Mouse (Mus musculus) c-Kit-positive CD71-negative TER-119-negative erythroid progenitor cells, embryonic 14.5 days (primary cell): Measurements from ENCODE around the gene Gm826.

ENCODE experiments used
- DNase-seq: peaks from one replicate; pipeline ENCODE4 v3.0.0-alpha.2; 2013; ENCODE audit warnings: low read depth

Gm826 gene

DNA sequence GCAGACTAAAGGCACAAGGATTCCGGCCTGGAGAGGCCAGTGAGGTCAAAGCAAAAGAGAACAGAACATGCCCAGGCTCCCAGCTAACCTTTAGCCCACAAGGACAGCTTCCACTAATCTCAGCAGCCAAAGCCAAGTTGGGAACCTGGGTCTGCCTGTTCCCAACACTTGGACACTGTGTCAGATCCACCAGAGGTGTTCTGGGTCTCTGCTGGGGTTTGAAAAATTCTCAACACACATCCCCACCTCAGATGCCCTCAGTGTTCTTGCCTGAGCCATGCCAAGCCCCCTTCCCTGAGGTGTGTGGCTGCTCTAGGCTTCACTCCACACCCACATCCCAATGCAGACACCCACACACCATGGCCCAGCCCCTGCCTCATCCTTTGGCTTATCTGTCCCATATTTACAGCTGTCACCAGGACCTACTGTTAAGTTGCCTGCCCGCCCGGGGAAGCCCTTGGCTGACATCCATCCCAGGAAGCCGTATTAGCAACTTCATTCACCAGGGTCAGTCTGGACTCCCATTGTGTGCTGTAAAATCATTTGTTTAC is at the start of gene Gm826:
TSS of gene Gm826 (minus strand) at position 52 of the 551 bp plus-strand sequence.
- no peak for DNase-seq

DNA sequence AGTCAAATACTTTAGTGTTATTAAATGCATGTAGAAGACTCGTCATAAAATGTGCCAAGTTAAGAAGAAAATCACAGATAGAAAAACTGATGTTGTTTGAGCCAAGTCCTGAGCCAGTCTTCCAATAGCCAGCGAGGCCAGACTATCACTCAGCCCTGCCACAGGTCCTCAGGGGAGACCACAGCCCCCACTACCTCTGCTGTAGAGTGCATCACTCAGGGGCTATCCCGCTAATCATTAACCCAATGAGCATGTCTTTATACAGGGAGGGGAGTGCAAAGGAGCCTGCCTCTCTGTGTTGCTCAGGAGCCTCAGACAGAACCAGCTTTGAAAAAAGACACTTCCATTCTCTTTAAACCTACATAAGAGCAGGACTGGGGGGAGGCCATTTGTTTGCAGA is 49.5 kb upstream of the Gm826 start:
- DNase-seq: no peak

DNA sequence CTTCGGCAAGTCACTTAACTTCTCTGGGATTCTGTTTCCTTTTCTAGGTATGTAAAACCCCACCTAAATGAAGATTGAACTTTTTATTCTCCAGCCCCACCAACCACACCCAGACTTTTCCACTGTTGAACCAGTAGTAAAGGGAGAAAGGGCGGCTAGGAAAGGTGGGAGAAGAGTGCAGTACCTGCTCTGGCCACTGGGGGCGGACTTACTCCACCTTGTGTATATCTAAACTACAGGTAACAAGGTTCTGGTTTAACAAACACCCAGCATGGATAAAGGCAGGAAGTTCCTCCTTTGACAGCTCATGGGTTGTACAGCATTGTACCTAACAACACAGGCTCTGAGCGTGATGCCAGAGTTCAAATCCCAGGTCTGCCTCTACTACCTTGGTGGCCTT is 44.3 kb upstream of the Gm826 start:
- no peak for DNase-seq

DNA sequence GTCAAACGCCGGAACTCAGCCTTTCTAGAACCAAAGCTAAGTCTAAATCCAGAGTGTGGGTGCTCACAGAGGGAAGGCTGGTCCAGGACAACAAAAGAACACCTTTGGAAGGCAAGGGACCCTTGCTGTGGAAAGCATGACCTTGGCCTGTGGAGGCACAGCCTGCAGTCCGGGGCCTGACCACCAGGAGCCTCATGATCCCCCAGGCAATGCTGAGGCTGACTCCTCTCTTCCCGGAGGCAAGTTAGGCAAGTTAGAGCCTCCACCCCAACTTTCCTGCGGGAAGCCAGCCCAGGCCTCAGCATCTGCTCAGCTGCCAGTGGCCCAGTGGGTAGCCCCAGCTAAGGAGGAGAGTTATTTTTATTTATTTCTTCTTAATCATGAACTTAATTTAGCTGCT is 42.3 kb upstream of the Gm826 start:
- DNase-seq: no peak

DNA sequence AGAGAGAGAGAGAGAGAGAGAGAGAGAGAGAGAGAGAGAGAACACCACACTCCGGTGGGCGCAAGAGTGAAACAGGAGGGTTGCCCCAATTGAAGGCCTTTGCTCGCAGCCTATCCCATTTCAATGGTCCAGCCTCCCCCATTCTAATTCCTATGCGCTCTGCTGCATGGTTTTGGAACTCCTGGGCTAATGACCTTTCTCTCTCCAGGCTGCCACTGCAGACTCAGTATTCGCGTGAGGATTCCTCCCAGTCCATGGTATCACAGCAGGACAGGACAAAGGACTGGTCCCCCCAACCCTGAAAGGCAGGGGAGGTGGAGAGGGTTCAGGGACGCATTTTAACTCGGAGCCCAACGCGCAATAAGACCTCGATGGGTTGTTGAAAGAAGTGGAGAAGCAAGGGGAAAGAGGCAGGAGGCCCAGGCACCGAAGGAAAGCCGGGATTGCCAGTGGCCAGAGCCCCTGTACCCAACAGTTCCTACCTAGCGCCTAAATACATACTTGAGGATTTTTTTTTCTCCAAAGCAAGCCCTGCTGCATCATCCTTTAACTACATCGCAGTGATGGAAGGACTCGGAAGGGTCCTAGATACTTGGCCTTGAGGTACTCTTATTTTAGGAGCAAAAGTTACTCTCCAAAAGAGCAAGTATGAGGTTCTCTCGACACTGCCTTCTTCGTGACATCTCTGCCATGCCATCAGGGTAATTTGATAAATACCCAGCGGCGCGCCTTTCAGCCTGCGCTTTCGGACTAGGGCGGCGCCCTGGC is 35.9 kb upstream of the Gm826 start:
- no peak for DNase-seq

DNA sequence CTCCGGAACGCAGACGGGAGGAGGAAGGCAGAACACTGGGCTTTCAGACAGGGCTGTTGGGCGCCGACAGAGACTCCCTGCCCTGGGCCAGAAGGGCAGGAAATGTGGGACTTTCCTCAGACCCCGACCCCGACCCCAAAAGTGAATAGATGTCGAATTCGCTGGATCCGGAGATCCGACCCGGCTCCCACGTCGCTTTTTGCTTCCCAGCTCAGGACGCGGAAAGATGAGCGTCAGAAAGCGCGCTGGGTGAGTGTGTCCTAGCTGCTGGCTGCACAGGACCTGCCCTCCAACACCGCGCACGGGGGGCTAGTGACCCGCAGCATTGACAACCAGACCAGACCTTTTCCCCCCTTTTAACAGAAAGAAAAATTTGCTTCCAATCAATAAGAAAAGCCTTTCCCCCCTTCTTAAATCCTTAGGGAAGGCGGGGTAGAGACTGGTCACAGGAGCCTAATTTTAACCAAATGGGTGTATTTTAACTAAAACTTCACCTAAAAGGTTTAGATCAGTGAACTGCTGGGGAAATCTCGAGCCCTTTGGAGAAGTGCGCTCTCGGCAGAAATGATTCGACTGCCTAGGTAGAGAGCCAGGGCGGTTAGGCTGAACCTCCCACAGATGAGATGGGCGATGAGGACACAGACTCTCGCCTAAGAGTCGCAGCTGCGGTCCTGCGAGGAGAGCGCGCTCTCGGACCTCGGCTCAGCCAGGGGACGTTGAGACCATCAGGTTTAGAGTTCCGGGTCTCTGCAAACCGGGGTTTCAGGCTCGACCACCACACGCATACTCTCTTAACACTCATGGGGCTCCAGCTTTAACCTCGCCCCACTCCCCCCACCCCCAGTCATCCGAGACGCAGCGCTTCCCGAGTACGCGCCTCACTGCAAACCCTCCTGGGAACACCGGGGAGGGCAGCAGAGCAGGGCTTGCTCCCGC is 34.7 kb upstream of the Gm826 start:
- no peak for DNase-seq

GRCm38 (mm10) chr2:160367448-160368208 is 33.7 kb upstream of the Gm826 start:
- DNase-seq: peak; percentile 60

- DNase-seq: peak; percentile 67
Measured at GRCm38 (mm10) chr2:160366980-160367338, 33.0 kb upstream of the Gm826 start, which contains the start of gene Mafb. Mafb (minus strand) TSS chr2:160367065.

- DNase-seq: no peak
Measured at GRCm38 (mm10) chr2:160366111-160366979, 32.4 kb upstream of the Gm826 start.

GRCm38 (mm10) chr2:160365107-160365911 is 31.3 kb upstream of the Gm826 start:
- DNase-seq: no peak

GRCm38 (mm10) chr2:160364666-160365065 is 30.7 kb upstream of the Gm826 start:
- no peak for DNase-seq

- DNase-seq: no peak
Measured at GRCm38 (mm10) chr2:160364128-160364650, 30.2 kb upstream of the Gm826 start.

GRCm38 (mm10) chr2:160363201-160363600 is 29.2 kb upstream of the Gm826 start:
- DNase-seq: no peak

DNA sequence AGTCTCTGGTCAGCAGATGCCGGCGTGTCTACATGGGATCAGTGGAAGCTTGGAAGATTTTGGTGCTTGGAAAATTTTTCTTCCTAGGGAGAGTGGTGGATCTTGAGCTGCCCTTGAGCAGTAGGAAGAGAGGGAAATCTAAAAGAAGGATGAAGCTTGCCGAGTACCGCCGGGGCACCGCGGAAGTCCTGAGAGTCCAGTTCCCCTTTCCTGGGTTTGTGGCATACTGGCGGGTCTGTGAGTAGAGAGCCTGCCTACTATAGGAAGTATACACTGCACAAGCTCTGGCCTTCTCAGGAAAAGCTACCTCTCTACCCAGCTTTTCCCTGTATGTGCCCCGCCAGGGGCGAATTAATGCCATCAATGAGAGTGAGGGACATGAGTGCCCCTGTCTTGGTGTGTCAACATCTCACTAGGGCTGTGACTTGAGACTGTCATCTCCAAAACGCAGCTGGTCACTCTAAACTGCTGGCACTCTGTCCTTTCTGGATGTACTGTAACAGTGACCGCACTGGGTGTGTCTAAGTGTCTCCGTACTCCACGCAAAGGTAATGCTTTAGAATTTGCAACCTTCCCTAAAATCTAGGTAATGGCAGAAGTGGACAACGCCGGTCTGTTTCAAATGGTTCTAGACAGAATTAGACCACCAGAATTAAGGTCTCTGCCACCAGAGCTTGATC is 27.6 kb upstream of the Gm826 start:
- DNase-seq: no peak

DNA sequence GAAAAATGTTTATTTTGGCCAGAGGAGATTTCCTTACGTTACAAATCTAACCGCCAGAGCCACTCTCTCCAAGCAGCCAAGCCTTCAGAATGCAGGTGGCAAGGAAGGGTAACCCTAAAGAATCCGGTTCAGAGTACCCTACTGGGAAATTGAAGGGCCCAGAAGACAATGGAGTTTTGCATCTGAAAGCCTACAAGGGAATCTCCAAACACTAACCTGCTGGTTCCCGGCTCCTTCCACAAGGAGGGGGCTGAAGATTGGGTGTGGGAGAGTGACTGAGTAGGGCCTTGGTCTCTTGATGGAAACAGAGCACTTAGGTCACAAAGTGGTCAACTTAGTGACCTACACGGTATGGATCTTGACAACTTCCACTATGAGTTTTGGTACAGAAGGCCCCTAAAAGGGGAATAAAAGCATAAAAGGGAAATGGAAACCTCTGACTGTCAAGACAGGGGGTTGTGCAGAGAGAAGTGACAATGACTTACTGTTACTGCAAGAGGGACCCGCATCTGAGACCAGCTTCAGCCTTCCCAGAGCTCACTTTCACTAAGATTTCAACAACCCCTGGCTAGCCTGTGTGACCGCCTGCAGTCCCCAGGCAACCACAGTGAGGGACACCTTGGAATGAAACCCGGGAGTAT is 26.4 kb upstream of the Gm826 start:
- DNase-seq: no peak

DNA sequence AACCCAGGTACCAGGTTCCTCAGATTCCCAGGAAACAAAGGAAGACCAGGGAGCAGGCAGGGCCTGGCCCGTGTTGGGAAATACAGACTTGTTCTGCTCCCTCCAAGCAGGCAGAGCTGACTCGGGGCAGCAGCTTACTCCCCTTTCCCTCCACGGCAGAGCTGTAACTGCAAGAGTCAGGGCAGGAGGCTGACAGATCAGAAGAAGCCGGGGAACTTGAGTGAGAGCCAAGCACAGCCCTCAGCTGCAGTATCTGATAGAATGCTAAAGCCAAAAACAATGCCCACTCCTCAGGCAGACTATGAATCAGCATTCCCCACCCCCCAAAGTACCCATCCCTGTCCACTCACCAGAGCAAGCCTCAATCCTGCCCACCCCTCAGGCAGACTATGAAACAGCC is 24.9 kb upstream of the Gm826 start:
- DNase-seq: no peak

GRCm38 (mm10) chr2:160357442-160357841 is 23.5 kb upstream of the Gm826 start:
- DNase-seq: no peak

DNA sequence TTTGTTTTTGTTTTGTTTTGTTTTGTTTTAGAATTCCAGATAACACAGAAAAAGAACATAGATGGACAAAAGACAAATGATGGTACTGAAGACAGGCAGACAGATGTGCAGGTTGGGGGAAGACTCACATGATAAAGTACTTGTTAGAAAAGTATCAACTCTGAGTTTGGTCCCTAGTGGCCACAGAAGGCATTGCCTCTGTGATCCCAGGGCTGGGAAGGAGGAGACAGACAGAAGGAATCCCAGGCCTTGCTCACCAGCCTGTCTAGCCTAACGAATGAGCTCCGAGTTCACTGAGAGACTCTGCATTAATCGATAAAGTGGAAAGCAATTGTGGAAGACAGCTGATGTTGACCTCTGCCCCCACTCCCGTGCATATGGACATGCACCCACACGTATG is 22.2 kb upstream of the Gm826 start:
- no peak for DNase-seq

DNA sequence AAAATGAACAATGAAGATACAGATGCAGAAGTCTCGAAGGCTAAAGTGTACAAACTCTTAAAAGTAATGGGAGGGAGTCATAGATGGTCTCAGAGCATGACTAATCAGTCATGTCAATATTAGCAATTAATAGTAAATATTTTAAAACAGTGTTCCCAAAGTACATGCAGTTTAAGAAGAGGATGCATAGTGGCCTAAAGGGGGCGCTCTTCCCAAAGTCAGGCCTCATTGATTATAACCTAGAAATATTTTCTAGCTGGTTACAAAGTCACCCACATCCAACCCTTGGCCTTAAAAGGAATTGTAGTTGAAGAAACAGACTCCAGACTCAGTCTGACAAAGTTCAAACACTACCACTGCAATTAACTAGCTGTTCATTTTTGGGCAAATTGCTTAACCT is 20.4 kb upstream of the Gm826 start:
- DNase-seq: no peak
